Mouse (Mus musculus): ENCODE measurements at regions not wholly inside any gene's neighbourhood (a gene's known extent, or its start where the extent isn't known, plus 50 kb on each side); places are given as distances from the start of the nearest gene placed in this dataset.

DNA sequence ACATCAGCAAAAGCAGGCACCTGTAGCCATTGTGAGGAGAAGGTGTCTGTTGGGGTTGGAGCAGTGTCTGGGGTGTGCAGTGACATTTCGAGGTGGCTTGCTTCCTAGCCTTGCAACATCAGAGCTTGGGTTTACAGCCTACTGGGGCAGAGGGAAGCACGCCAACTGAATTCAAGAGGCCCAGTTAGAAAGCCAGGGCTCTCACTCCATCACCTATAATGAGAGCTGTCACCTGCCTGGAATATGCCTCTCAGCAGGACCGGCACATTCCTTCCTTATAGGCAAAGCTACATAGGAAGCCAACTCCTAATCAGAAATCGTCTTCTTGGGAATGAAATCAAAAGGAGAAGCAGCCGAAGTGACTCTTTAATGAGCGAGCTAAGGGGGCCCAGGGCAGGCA, 337.2 kb downstream of the Pmp22 start:
- intact Hi-C loops (cut with DNase I), result no loop called here

- intact Hi-C loops (cut with DNase I), result no loop called here
Observed at GRCm38 (mm10) chr11:63466541-63466940, 337.8 kb downstream of the Pmp22 start.

- intact Hi-C loops (cut with DNase I), result no loop called here
Observed at GRCm38 (mm10) chr11:63474831-63475230, 346.0 kb downstream of the Pmp22 start.

- intact Hi-C loops (cut with DNase I), result no loop called here
Observed at GRCm38 (mm10) chr11:63481676-63482310, 353.0 kb downstream of the Pmp22 start.

DNA sequence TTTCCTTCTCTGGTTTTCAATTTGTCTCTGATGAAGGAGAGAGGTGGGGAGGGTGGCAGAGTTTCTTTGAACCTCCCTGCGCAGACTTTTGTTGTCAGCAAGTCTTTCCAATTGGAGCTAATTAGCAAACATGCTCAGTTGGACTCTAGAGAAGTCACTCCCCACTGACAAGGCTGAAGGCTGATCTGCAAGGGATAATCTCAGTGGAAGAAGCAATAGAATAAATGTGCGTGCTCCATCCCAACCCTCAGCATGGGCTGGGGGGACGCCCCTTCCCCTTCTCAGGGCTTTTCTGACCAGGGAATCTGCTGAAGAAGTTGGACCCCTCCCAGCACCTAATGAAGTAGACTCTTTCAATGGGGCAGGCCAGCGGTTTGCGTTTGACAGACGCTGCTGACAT, 353.8 kb downstream of the Pmp22 start:
- intact Hi-C loops (cut with DNase I), result no loop called here

DNA sequence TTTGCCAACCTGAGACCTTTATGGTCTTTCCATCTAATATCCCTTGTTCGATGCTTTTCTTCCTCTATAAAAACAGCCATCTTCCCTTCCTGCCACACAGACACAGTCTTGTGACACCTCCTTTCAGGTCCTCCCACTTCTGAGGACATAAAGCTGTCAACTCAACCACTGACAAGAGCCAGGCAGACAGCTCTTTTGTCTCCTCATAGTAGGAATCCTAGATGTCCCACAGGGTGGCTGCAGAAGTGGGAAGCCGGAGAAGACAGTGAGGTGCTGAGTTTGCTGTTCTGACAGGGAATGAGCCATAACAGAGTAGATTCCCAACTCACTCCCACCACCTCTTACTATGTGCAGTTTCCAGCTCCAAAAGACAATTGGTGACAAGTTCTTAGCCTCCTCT, 358.4 kb downstream of the Pmp22 start:
- intact Hi-C loops (cut with DNase I), result no loop called here

- intact Hi-C loops (cut with DNase I), result no loop called here
Observed at GRCm38 (mm10) chr11:63502181-63502580, 373.4 kb downstream of the Pmp22 start.

- intact Hi-C loops (cut with DNase I), result no loop called here
Observed at GRCm38 (mm10) chr11:63507387-63507786, 378.6 kb downstream of the Pmp22 start.

DNA sequence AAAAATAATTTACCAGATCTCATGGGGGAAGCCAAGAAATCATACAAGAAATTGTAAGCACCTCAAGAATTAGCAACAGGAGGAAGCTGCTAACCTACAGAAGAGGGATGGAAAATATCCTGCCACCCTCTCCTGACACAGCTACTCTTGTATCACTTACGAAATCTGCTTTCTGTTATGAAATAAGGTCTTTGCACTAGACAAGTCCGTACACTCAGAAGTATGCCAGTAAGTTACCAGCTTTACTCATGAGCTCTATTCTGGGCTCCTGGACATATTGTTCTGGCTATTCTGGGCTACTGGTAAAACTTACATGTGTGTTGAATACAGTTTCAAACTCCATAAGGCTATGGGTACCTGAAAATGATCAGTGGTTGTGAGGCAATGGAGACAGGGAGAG, 379.9 kb downstream of the Pmp22 start:
- intact Hi-C loops (cut with DNase I), result no loop called here

DNA sequence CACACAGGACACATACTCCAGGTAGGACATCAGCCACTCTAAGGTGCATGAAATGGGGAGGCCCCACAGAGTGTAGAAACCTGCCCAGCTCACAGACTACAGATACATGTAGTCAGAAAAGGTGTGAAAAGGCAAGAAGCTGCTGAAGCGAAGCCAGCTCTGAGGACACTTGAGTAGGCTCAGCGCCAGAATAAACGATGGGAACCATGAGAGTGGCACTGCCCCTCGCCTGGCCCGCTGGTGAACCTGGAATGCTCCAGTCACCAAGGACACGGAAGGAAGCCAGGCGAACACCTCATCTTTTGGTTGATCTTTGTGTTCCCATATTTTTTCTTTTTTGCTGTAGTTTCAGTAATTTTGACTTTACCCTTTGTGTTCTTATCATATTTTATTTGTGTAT, 381.8 kb downstream of the Pmp22 start:
- intact Hi-C loops (cut with DNase I), result no loop called here

GRCm38 (mm10) chr11:63514615-63515014, 385.8 kb downstream of the Pmp22 start:
- intact Hi-C loops (cut with DNase I), result no loop called here

GRCm38 (mm10) chr11:63518847-63519246, 390.1 kb downstream of the Pmp22 start:
- intact Hi-C loops (cut with DNase I), result no loop called here

DNA sequence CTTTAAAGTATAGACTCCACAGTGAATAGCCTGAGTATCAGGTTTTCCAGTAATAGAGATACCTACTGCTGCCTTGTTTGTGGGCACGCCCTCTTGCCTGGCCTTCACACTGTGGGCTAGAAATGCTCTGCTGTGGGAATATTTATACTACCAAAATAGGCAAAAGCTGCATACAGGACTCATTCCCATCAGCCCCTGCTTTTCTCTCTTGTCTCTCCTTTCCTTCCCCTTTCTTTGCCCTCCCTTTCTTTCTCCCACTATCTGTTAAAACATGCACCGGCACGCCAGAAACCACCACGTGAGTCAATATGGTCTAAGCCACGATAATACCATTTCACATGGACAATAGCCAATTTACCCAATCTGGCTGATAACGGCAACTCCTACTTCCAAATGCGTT, 395.5 kb downstream of the Pmp22 start:
- intact Hi-C loops (cut with DNase I), result no loop called here

- intact Hi-C loops (cut with DNase I), result no loop called here
Observed at GRCm38 (mm10) chr11:63525431-63525830, 396.6 kb downstream of the Pmp22 start.

- intact Hi-C loops (cut with DNase I), result no loop called here
Observed at GRCm38 (mm10) chr11:63525956-63526355, 396.1 kb downstream of the Hs3st3b1 start.

DNA sequence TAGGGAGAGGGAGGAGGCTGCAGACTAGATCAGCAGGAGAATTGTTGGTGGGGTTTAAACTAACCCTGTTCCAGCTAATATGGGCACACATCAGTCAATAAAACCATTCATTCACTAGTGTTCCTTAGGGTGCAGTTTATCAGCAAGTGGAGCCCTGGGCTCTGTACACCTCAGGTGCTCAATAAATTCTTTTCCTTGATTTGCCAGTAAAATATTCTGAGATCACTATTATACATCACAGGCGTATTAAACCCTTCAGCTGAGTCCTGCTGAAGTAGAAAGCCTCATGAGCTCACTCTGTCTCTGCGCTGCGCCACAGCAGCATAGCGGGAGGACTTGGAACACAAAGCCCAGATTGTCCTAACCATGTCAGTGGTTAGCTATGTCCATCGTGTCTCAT, 389.3 kb downstream of the Hs3st3b1 start:
- intact Hi-C loops (cut with DNase I), result no loop called here

DNA sequence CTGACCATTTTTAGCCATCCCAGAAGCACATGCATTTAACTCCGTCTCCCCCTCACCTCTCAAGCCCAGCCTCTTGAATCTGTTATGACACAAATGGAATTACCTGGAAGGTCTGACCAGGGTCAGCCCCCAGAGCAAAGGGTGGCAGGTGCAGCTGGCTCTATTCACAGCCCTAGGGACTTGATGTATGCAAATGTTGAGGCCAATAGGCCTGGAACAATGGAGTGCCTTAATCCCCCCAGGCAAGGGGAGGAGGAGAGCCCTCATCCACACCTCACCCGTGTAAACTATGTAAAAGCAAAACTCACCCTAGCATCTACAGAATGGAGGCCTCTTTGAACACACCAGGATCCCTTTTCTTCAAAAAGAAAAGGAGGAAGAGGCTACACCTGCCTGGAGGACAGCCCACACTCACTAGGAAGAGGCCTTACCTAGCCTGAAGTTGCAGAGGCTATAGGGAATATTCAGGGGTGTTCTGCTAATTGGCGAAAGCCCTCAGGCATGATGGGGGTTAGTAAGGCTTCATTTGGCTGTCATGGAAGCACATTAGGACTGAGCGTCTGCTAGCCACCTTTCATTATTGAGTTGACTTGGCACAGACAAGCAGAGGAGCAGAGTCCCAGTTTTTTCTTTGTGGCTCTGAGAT, 388.4 kb downstream of the Hs3st3b1 start:
- intact Hi-C loops (cut with DNase I), result no loop called here

DNA sequence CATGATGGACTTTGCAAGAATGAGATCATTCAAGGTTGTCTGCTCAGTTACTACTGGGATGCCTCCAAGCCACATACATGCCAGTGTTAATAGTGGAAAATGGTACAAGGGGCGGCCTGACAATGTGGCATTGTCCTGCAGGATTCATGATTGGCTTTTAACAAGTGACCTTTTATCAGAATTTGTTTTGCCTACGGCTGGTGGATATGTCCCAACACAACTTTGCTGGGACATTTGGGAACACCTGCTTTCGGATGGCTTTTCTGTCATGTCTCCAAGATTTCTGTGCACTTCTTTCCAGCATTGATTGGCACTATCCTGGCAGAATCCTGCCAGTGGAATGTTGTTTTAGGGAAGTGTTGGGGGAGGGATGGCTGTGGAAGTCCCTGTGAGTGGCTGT, 384.4 kb downstream of the Hs3st3b1 start:
- intact Hi-C loops (cut with DNase I), result no loop called here

DNA sequence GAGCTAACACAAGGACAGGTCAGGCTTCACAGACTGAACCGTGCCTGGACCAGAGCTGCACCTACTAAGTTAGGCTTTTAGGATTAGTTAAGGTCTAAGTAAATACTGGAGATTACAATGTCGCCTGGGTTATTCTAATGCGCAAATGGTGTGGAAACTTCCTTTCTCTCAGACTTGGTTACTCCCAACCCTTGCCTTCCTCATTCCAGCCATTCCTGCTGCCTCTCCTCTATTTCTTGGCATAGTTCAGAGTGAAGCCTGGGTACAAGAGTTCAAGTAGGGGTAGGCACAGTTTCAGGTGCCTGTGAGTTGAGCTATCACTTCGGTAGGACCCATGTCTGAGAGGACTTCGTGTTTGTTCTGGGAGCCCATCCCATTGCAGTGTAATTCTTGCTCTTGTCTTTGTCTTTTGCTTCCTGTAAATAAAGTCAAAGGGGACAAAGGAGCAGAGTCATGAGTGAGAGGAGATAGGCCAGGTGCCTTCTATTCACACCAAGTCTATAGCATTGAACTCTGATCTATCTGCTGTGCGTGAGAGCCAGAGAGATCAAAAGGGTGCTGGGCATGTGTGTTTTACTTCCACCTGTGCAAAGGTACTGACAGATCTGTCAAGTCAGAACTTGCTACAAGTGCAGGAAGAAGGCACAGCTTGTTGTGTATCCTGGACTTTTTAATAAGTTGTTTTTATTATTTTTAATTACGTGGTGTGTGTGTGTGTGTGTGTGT, 378.0 kb downstream of the Hs3st3b1 start:
- intact Hi-C loops (cut with DNase I), result no loop called here

DNA sequence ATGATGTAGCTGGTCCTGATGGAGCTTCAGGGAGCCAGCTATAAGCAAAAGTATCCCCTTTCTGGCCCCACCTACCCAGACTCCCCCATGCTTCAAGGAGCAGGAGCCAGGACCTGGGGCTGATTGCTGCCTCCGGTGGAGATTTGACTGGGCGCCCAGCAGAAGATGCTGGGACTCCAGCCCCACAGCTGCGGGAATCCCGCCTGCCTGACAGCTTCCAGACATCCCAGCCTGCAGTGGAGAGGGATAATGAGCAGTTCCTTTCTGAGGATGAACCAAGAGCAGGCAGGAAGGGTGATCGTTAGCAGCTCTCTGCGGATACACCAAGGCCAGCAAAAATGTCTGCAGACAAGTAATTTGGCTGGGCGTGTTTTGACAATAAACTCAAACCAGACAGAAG, 376.6 kb downstream of the Hs3st3b1 start:
- intact Hi-C loops (cut with DNase I), result no loop called here

- intact Hi-C loops (cut with DNase I), result no loop called here
Observed at GRCm38 (mm10) chr11:63560466-63560865, 361.6 kb downstream of the Hs3st3b1 start.

DNA sequence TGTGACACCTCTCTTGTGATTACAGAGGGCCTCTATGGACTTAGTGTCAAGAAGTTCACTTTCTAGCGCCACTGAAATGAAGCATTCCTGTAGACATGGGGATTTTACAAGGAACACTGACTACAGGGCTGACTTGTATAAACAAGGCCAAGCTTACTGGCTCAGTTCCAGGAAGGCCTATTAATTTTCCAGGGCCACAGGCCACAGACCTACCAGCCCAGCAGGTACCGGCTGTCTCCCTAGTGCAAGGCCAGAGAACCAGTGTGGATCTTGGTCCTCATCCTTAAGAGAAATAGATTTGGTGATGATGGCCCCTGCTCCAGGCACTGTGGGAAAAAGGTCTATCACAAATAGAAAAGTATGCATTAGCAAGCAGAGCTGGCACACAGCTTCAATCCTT, 359.4 kb downstream of the Hs3st3b1 start:
- intact Hi-C loops (cut with DNase I), result no loop called here
